Mouse (Mus musculus) A20 (cell line): ENCODE data around the gene Dgki.

Experiments
- DNase-seq: peaks from one replicate; pipeline ENCODE4 v3.0.0-alpha.2; 2011; ENCODE audit warnings: low read depth, low spot score

Dgki gene

GRCm38 (mm10) chr6:37292068-37292467 is 7.9 kb downstream of the Dgki start:
- DNase-seq = no peak

GRCm38 (mm10) chr6:37291171-37291570 is 8.8 kb downstream of the Dgki start:
- DNase-seq = no peak

- DNase-seq = no peak
These were observed 9.3 kb downstream of the Dgki start for GRCm38 (mm10) chr6:37290691-37291090.

- DNase-seq = no peak
These were observed 13.8 kb downstream of the Dgki start for GRCm38 (mm10) chr6:37286134-37286533.

GRCm38 (mm10) chr6:37284879-37285278 is 15.1 kb downstream of the Dgki start:
- no peak for DNase-seq

- DNase-seq = no peak
These were observed 16.6 kb downstream of the Dgki start for GRCm38 (mm10) chr6:37283336-37283735.

- no peak for DNase-seq
These were observed 17.3 kb downstream of the Dgki start for GRCm38 (mm10) chr6:37282659-37283058.

- DNase-seq = no peak
These were observed 22.9 kb downstream of the Dgki start for GRCm38 (mm10) chr6:37276834-37277715.

GRCm38 (mm10) chr6:37276181-37276580 is 23.8 kb downstream of the Dgki start:
- no peak for DNase-seq

- DNase-seq = no peak
These were observed 28.9 kb downstream of the Dgki start for GRCm38 (mm10) chr6:37270905-37271591.

- no peak for DNase-seq
These were observed 31.4 kb downstream of the Dgki start for GRCm38 (mm10) chr6:37268589-37268988.

- DNase-seq = no peak
These were observed 32.0 kb downstream of the Dgki start for GRCm38 (mm10) chr6:37267952-37268351.

GRCm38 (mm10) chr6:37262486-37262885 is 37.5 kb downstream of the Dgki start:
- peak; percentile 33 for DNase-seq

- DNase-seq = no peak
These were observed 38.6 kb downstream of the Dgki start for GRCm38 (mm10) chr6:37261236-37261852.

- no peak for DNase-seq
These were observed 41.3 kb downstream of the Dgki start for GRCm38 (mm10) chr6:37258662-37259061.

- no peak for DNase-seq
These were observed 45.8 kb downstream of the Dgki start for GRCm38 (mm10) chr6:37254144-37254543.

GRCm38 (mm10) chr6:37252536-37252935 is 47.4 kb downstream of the Dgki start:
- DNase-seq = no peak

- DNase-seq = no peak
These were observed 49.3 kb downstream of the Dgki start for GRCm38 (mm10) chr6:37250671-37251070.

- DNase-seq = no peak
These were observed 54.2 kb downstream of the Dgki start for GRCm38 (mm10) chr6:37245757-37246156.

- no peak for DNase-seq
These were observed 55.9 kb downstream of the Dgki start for GRCm38 (mm10) chr6:37244074-37244473.

GRCm38 (mm10) chr6:37242769-37243121 is 57.2 kb downstream of the Dgki start:
- DNase-seq = no peak

GRCm38 (mm10) chr6:37242100-37242768 is 57.8 kb downstream of the Dgki start:
- no peak for DNase-seq
